ENCODE assay signal across 9 mouse cellular contexts in the genomic region with DNA sequence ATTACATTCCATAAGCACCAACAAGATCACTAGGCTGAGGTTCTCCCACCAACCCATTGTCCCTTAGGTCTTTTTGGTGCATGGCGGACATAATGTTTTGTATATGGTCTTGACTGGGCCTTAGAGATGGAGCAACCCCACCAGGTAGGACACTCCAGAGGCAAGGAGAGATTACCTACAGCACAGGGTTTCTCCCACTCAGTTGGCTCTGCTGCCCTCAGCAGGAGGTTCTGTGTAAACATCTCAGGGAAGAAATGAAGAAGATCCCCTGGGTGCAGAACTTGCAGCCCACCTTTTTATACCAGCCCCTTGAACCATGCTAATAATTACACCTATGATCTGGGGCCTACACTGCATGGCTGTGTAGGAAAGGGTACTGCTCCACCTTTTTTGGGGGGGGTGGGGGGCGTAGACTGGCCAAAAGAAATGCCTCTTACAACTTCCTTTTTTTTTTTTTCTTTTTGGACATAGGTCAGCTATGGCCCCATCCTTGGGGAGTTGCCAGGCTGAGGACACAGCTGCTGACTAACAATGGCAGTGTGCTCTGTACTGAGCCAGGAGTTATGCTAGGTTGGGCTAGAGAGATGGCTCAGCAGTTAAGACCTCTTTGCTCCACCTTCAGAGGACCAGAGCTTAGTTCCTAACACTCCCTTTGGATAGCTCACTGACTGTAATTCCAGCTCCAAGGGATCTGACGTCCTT. TPM values are rescaled to one million over a fixed set of nuclear protein-coding genes. Genes with fewer than 3 reads are reported as not detected.
DNase-seq lines count a peak whose midpoint lies in the region; ATAC-seq and TF ChIP-seq lines count a peak whose summit lies in the region.
"Had no signal": no experiment of that assay in that cellular context is flagged by ENCODE, and none has a peak within 500 bp of the region (broad histone marks: within the 10 kb centered on the region; RNA-seq: fewer than 3 reads in every experiment).

No protein-coding gene starts in this region.

- peak; percentile 13; the same call in 1 of the 2 replicates for TF ChIP-seq CTCF in hindbrain, postnatal 0 days (IDR thresholded peaks at IDR 0.05; ENCODE audit: low read depth)

- H3K9ac ChIP-seq in hindbrain, postnatal 0 days (replicated peaks; ENCODE audit: low read length), result no peak overlapping the region
- H3K9ac ChIP-seq in hindbrain, embryonic 13.5 days, result no peak overlapping the region
- H3K9ac ChIP-seq in forebrain, embryonic 16.5 days (replicated peaks; ENCODE audit: low read depth, low read length), result no peak overlapping the region

- no peak for DNase-seq in hindbrain, postnatal 0 days (ENCODE audit: low spot score)
- peak; percentile 54 for DNase-seq in testis, postnatal 10 days (ENCODE audit: low spot score)
- no peak for DNase-seq in testis, postnatal 14 days (ENCODE audit: low spot score)
- DNase-seq in brain, adult 2 months (ENCODE audit: low read depth, low spot score), result peak; percentile 21
- no peak for DNase-seq in frontal cortex, postnatal 25 days (ENCODE audit: low spot score in 2 of 2)
- DNase-seq: cerebellum, adult 11-12 months had no signal

- H3K79me2 ChIP-seq in myocyte (ENCODE audit: control insufficient read depth, insufficient read depth), result no peaks in the 10 kb centered on the region

- no peaks in the 10 kb centered on the region for H3K4me1 ChIP-seq in hindbrain, postnatal 0 days (ENCODE audit: insufficient read depth, low read length)
- no peaks in the 10 kb centered on the region for H3K4me1 ChIP-seq in hindbrain, embryonic 13.5 days (replicated peaks)
- H3K4me1 ChIP-seq in forebrain, embryonic 16.5 days (replicated peaks; ENCODE audit: control insufficient read depth, insufficient read depth, low read length), result no peaks in the 10 kb centered on the region

- H3K27me3 ChIP-seq in hindbrain, postnatal 0 days (ENCODE audit: insufficient read depth, low read length), result no peaks in the 10 kb centered on the region
- H3K27me3 ChIP-seq in hindbrain, embryonic 13.5 days, result no peaks in the 10 kb centered on the region
- no peaks in the 10 kb centered on the region for H3K27me3 ChIP-seq in myocyte (ENCODE audit: control insufficient read depth, insufficient read depth, insufficient read length)
- no peaks in the 10 kb centered on the region for H3K27me3 ChIP-seq in forebrain, embryonic 16.5 days (replicated peaks; ENCODE audit: control insufficient read depth, insufficient read depth, low read length)

- no peaks in the 10 kb centered on the region for H3K9me3 ChIP-seq in hindbrain, postnatal 0 days (ENCODE audit: low read length)
- H3K9me3 ChIP-seq in hindbrain, embryonic 13.5 days, result no peaks in the 10 kb centered on the region
- H3K9me3 ChIP-seq in forebrain, embryonic 16.5 days (ENCODE audit: control insufficient read depth, low read length), result no peaks in the 10 kb centered on the region

- H3K27ac ChIP-seq in hindbrain, postnatal 0 days, result no peak overlapping the region
- no peak overlapping the region for H3K27ac ChIP-seq in hindbrain, embryonic 13.5 days
- no peak overlapping the region for H3K27ac ChIP-seq in forebrain, embryonic 16.5 days (ENCODE audit: low read length)

- H3K4me2 ChIP-seq in hindbrain, postnatal 0 days (ENCODE audit: low read depth, low read length), result no peak overlapping the region
- no peak overlapping the region for H3K4me2 ChIP-seq in hindbrain, embryonic 13.5 days
- no peak overlapping the region for H3K4me2 ChIP-seq in myocyte (ENCODE audit: low read depth)
- no peak overlapping the region for H3K4me2 ChIP-seq in forebrain, embryonic 16.5 days (ENCODE audit: low read length)

- WGBS in hindbrain, postnatal 0 days, result 70% methylated on average over 3 of the region's 3 CpGs
- 68% methylated on average over 3 of the region's 3 CpGs for WGBS in hindbrain, embryonic 13.5 days
- 67% methylated on average over 3 of the region's 3 CpGs for WGBS in forebrain, embryonic 16.5 days

- H3K36me3 ChIP-seq in hindbrain, postnatal 0 days (ENCODE audit: insufficient read depth, low read length), result no peaks in the 10 kb centered on the region
- no peaks in the 10 kb centered on the region for H3K36me3 ChIP-seq in hindbrain, embryonic 13.5 days
- H3K36me3 ChIP-seq in myocyte (ENCODE audit: control insufficient read depth, insufficient read depth), result no peaks in the 10 kb centered on the region
- no peaks in the 10 kb centered on the region for H3K36me3 ChIP-seq in forebrain, embryonic 16.5 days (ENCODE audit: control insufficient read depth, insufficient read depth)

- H3K4me3 ChIP-seq in hindbrain, postnatal 0 days (ENCODE audit: low read length), result no peak overlapping the region
- no peak overlapping the region for H3K4me3 ChIP-seq in hindbrain, embryonic 13.5 days
- no peak overlapping the region for H3K4me3 ChIP-seq in myocyte
- no peak overlapping the region for H3K4me3 ChIP-seq in forebrain, embryonic 16.5 days (replicated peaks; ENCODE audit: low read length)

- no peak for ATAC-seq in hindbrain, postnatal 0 days
- ATAC-seq in hindbrain, embryonic 13.5 days (ENCODE audit: low FRiP score), result no peak
- no peak for ATAC-seq in forebrain, embryonic 16.5 days

- no peak for TF ChIP-seq POLR2A in myocyte (IDR thresholded peaks at IDR 0.05; ENCODE audit: insufficient read length, low read depth)

- no peak overlapping the region for H3ac ChIP-seq in myocyte (ENCODE audit: control insufficient read depth, insufficient read length)

TF ChIP-seq in myocyte, 11 proteins besides CTCF, POLR2A, EP300 and RAD21:
- TF ChIP-seq USF1 (IDR thresholded peaks at IDR 0.05; ENCODE audit: low read depth) (no peak), REST (IDR thresholded peaks at IDR 0.05; ENCODE audit: insufficient read depth, insufficient read length) (no peak), MYOD1 (IDR thresholded peaks at IDR 0.05; ENCODE audit: control insufficient read depth in 1 of 3, insufficient read length in 2 of 3, low read depth in 2 of 3) (peak in 1 of 3 experiments; percentile 70), SRF (IDR thresholded peaks at IDR 0.05; ENCODE audit: control insufficient read depth, insufficient read length, low read depth) (peak; percentile 34), MYOG (IDR thresholded peaks at IDR 0.05; ENCODE audit: control insufficient read depth in 1 of 3, insufficient read depth in 1 of 3, insufficient read length in 2 of 3, low read depth in 2 of 3) (peak in 1 of 3 experiments; percentile 66), POLR2AphosphoS2 (IDR thresholded peaks at IDR 0.05; ENCODE audit: insufficient read length, low read depth) (no peak)

RNA-seq across cellular contexts. Expression of gene Olfml2a, which starts 12.8 kb away (rescaled TPM):
- 7.5 and 8.8 TPM in 2 replicates for total RNA-seq in hindbrain, postnatal 0 days (2014; rRNA removed)
- 2.7 and 3.3 TPM in 2 replicates for polyA plus RNA-seq in hindbrain, postnatal 0 days (2015; fragmentation: Nextera tagmentation; extraction: Ambion mirVana)
- 5.0 and 5.4 TPM in 2 replicates for polyA plus RNA-seq in hindbrain, embryonic 13.5 days (2015; fragmentation: Nextera tagmentation; extraction: Ambion mirVana)
- polyA plus RNA-seq in myocyte (2012; fragmentation: generic; extraction: Trizol), result 0.11 TPM
- polyA plus RNA-seq in forebrain, embryonic 16.5 days (2015; fragmentation: Nextera tagmentation; extraction: Ambion mirVana), result 2.6 and 3.0 TPM in 2 replicates

RNA-seq across cellular contexts. Expression of gene Nr6a1, which starts 17.1 kb away (rescaled TPM):
- total RNA-seq in hindbrain, postnatal 0 days (2014; rRNA removed), result 9.0 and 11.1 TPM in 2 replicates
- 1.6 and 1.8 TPM in 2 replicates for polyA plus RNA-seq in hindbrain, postnatal 0 days (2015; fragmentation: Nextera tagmentation; extraction: Ambion mirVana)
- 2.4 and 3.1 TPM in 2 replicates for polyA plus RNA-seq in hindbrain, embryonic 13.5 days (2015; fragmentation: Nextera tagmentation; extraction: Ambion mirVana)
- polyA plus RNA-seq in myocyte (2012; fragmentation: generic; extraction: Trizol), result 1.8 TPM
- 1.1 and 1.5 TPM in 2 replicates for polyA plus RNA-seq in forebrain, embryonic 16.5 days (2015; fragmentation: Nextera tagmentation; extraction: Ambion mirVana)

RNA-seq across cellular contexts. Expression of gene Wdr38, which starts 52.7 kb away (rescaled TPM):
- 0.93 and 1.2 TPM in 2 replicates for total RNA-seq in hindbrain, postnatal 0 days (2014; rRNA removed)
- polyA plus RNA-seq in hindbrain, postnatal 0 days (2015; fragmentation: Nextera tagmentation; extraction: Ambion mirVana), result 0.66 and 0.73 TPM in 2 replicates
- polyA plus RNA-seq in hindbrain, embryonic 13.5 days (2015; fragmentation: Nextera tagmentation; extraction: Ambion mirVana), result 1.8 and 1.9 TPM in 2 replicates
- polyA plus RNA-seq in myocyte (2012; fragmentation: generic; extraction: Trizol), result 0.66 TPM
- polyA plus RNA-seq in forebrain, embryonic 16.5 days (2015; fragmentation: Nextera tagmentation; extraction: Ambion mirVana), result 1.7 and 2.3 TPM in 2 replicates

Comparison
In these comparisons a context has a peak if more than half of its experiments do, and no peak if none do; other contexts are left out.
1. DNase-seq: peak in testis, postnatal 10 days (single experiment) and brain, adult 2 months (single experiment); none in hindbrain, postnatal 0 days (single experiment), testis, postnatal 14 days (single experiment) and frontal cortex, postnatal 25 days (0 of 2).